Mouse (Mus musculus) heart, embryonic 15.5 days (tissue): Measurements from ENCODE around the gene Map2k3. TPM values are rescaled to one million over a fixed set of nuclear protein-coding genes. Genes with fewer than 3 reads are reported as not detected.
A peak's percentile ranks its signal among the peaks of the same experiment; 100 is the strongest.

ENCODE experiments used
- ATAC-seq: fragments of 200-750 bp; cut with Nextera tagmentation; replicated peaks from 2 replicates; pipeline ENCODE4 v1.8.0; 2017; ENCODE audit warnings: low read depth, moderate TSS enrichment; ENCODE audit not compliant: insufficient number of reproducible peaks, insufficient read depth, low FRiP score
- H3K27ac ChIP-seq: fragments of 300-500 bp; sonication (generic); 2 replicates; pipeline ENCODE4 v1.5.1; 2015; ENCODE audit warnings: mild to moderate bottlenecking, inconsistent platforms
- H3K27me3 ChIP-seq: fragments of 300-500 bp; sonication (generic); 2 replicates; pipeline ENCODE4 v1.6.1; 2015; ENCODE audit warnings: inconsistent platforms
- H3K36me3 ChIP-seq: fragments of 300-500 bp; sonication (generic); 2 replicates; pipeline ENCODE4 v1.6.1; 2015; ENCODE audit warnings: mild to moderate bottlenecking, inconsistent platforms
- H3K4me1 ChIP-seq: fragments of 300-500 bp; sonication (generic); replicated peaks from 2 replicates; pipeline ENCODE4 v1.6.1; 2015; ENCODE audit warnings: inconsistent platforms
- H3K4me2 ChIP-seq: fragments of 300-500 bp; sonication (generic); 2 replicates; pipeline ENCODE4 v1.6.1; 2015; ENCODE audit warnings: inconsistent platforms, mild to moderate bottlenecking, moderate library complexity
- H3K4me3 ChIP-seq: fragments of 300-500 bp; sonication (generic); 2 replicates; pipeline ENCODE4 v1.5.1; 2015; ENCODE audit warnings: mild to moderate bottlenecking, inconsistent platforms
- H3K9ac ChIP-seq: fragments of 300-500 bp; sonication (generic); 2 replicates; pipeline ENCODE4 v1.6.1; 2015; ENCODE audit warnings: mild to moderate bottlenecking, inconsistent platforms
- H3K9me3 ChIP-seq: fragments of 300-500 bp; sonication (generic); replicated peaks from 2 replicates; pipeline ENCODE4 v1.6.1; 2016; ENCODE audit warnings: inconsistent platforms
- WGBS: fragments of 180-500 bp; shearing (Covaris S2); methylation state at CpG from one replicate; pipeline ENCODE4 v1.1.7; 2015; ENCODE audit warnings: mixed read lengths; 5-methylcytosine and 5-hydroxymethylcytosine counted together
- polyA plus RNA-seq: library from polyadenylated mRNA; unstranded; fragments of >200 nt; fragmentation: Nextera tagmentation; extraction: Ambion mirVana; gene quantifications from 2 replicates; pipeline ENCODE4 v1.2.1, GENCODE M21; 2015

Map2k3 gene
- polyA plus RNA-seq, 1 experiment from 2014 or later, result 53.3 TPM

DNA sequence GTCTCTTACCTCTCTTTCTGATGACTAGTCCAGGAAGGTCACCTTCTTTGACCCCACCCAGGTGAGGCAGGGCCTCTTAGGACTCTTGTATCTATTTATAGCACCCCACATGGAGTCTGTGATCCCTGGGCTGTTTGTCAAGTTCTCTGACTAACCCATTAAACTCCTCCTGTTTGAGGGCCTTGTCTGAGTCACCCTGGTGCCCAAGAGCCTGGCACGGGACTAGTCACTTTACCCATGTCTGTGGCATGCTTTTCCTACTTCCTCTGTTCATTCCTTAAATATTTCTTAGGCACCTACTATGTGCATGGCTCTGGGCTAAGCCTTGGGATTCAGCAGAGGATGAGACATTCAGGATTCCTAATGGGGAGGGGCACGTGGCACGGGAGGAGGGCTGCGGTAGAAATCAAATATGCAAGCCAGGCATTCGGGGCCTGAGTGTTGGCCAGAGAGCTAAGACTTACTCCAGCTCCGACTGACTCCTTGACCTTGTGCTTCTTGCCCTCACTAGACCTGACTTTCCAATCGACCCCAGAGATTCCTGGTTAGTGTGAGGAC is 1.0 kb upstream of the Map2k3 start:
- Histone ChIP-seq H3K4me1 (peaks cover 53% of the 10 kb centered on the region), H3K36me3 (no peaks in the 10 kb centered on the region), H3K27me3 (no peaks in the 10 kb centered on the region), H3K27ac (peak overlapping the region; percentile 21; the same call in 1 of the 2 replicates), H3K9me3 (no peaks in the 10 kb centered on the region), H3K4me2 (peak overlapping the region; percentile 76), H3K9ac (peak overlapping the region; percentile 71), H3K4me3 (peak overlapping the region; percentile 89)
- 17% methylated on average over 7 of the region's 7 CpGs for WGBS
- ATAC-seq, result no peak

DNA sequence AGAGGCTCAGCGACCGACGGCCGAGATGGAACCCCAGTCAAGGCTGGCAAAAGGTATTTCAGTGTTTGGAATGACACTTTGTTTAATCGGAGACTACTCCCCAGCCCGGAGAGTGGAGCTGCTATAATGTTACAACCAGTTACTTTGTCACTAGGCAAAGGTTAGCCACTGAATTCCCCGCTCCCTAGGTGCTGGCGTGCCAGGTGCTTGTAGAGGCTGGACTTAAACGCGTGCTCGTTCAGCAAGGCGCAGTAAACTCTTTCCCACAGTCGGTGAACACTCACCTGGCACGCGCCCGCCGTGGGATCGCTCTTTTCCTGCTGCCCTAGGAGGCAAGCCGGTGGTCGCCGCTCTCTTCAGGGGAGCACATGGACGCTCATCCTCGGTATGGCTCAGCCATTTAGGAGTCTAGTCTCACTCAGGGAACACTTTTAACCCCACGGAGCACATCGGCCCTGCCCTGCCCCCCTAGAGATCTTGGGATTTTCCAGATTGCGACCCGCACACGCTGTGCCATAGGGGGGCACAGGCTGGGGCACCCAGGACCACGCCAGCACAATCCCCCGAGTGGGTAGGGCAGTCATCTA is 458 bp upstream of the Map2k3 start:
- 2% methylated on average over 30 of the region's 30 CpGs for WGBS
- H3K27ac ChIP-seq, result peak overlapping the region; percentile 56; the same call in 1 of the 2 replicates
- H3K9ac ChIP-seq, result peak overlapping the region; percentile 71
- H3K36me3 ChIP-seq, result no peaks in the 10 kb centered on the region
- no peak; the same call in 1 of the 2 replicates for ATAC-seq
- no peaks in the 10 kb centered on the region for H3K9me3 ChIP-seq
- H3K4me3 ChIP-seq, result peak overlapping the region; percentile 89
- no peaks in the 10 kb centered on the region for H3K27me3 ChIP-seq
- peaks cover 55% of the 10 kb centered on the region for H3K4me1 ChIP-seq
- peak overlapping the region; percentile 76 for H3K4me2 ChIP-seq

DNA sequence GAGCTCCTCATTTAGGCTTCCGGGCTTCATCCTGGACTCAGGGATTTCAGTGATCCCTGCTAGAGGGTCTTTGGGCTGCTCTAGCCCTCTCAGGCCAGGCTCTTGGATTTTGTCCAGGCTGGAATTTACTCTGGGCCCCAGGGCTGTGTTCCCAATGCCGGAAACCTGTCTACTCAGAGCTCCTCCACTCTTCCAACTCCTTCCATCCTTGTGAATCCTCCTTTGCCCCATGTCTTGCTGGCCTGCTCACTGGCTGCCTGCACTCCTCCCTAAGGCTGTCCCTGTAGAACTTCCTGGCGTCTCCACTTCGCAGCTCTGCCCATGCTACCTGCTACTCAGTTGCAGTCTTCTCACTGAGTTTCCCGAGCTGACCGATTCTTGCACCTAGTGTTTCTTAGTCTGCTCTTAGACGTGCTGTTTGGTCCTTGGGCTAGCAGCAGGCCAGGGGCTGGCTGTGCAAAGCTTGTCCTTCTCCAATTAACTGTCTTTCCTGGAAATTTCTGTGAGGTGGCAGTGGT is 729 bp downstream of the Map2k3 start:
- peak overlapping the region; percentile 76 for H3K4me2 ChIP-seq
- ATAC-seq, result no peak
- no peaks in the 10 kb centered on the region for H3K9me3 ChIP-seq
- peak overlapping the region; percentile 83 for H3K27ac ChIP-seq
- H3K36me3 ChIP-seq, result no peaks in the 10 kb centered on the region
- peaks cover 54% of the 10 kb centered on the region for H3K4me1 ChIP-seq
- peak overlapping the region; percentile 89 for H3K4me3 ChIP-seq
- WGBS, result 2% methylated on average over 7 of the region's 7 CpGs
- no peaks in the 10 kb centered on the region for H3K27me3 ChIP-seq
- H3K9ac ChIP-seq, result peak overlapping the region; percentile 90

DNA sequence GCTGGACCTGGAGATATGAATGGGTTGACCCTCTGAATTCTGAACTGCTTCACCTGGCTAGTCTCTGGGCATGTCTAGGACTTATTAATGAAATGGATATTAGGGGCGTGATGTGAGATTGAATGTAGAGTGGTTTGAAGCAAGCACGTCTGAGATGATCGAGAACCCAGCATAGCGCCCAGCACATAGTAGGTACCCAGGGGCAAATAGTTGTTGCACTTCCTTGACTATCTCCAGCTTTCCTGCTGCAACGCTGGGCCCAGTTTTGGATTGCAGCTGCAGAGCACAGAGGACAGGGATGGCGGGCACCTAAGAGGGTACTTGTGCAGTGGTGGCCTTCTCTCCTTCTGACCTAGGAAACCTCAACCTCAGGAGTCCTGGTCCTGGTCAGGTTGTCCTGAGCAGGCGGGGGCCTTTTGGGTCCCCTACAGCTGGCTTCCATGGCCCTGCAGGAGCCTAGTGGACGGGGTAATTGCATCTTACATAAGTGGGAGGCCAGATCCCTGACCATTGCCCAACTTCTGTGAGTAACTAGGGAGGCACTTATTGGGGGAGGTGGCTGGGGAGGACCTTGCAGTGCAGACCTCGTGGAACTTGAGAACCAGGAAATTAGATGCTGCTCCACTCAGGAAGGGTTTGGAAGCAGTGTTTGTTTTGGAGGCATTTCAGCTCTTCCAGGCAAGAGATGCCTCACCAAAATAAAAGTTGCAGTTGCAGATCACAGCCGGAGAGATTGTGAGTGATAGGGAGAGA is 1.5 kb downstream of the Map2k3 start:
- H3K4me1 ChIP-seq, result peaks cover 59% of the 10 kb centered on the region
- H3K9me3 ChIP-seq, result no peaks in the 10 kb centered on the region
- peak overlapping the region; percentile 90; the same call in 1 of the 2 replicates for H3K9ac ChIP-seq
- ATAC-seq, result no peak
- 69% methylated on average over 10 of the region's 10 CpGs for WGBS
- no peaks in the 10 kb centered on the region for H3K36me3 ChIP-seq
- H3K4me2 ChIP-seq, result peak overlapping the region; percentile 76
- no peaks in the 10 kb centered on the region for H3K27me3 ChIP-seq
- peak overlapping the region; percentile 89 for H3K4me3 ChIP-seq
- peak overlapping the region; percentile 83 for H3K27ac ChIP-seq

DNA sequence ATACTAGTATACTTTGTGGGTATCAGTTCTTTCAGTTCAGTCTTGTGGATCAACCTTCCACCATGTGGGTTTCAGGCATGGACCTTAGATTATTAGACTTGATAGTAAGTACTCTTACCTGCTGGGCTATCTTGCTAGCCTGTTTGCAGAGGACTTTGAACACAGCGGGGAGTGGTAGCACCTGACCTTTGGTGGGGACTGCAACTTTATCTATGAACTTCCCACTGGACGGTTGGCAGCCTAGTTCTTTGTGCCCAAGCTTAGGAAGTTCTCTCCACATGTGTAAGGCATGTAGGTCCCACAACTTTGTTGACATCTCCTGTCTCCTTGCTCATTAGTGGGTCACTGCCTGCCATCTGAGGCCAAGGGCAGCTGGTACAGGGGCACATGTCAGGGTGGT is 3.0 kb downstream of the Map2k3 start:
- peak overlapping the region; percentile 51 for H3K27ac ChIP-seq
- no peak for ATAC-seq
- no peak overlapping the region for H3K9ac ChIP-seq
- peaks cover 73% of the 10 kb centered on the region for H3K4me1 ChIP-seq
- no peaks in the 10 kb centered on the region for H3K27me3 ChIP-seq
- 66% methylated on average over 2 of the region's 2 CpGs for WGBS
- H3K4me2 ChIP-seq, result peak overlapping the region; percentile 31
- H3K36me3 ChIP-seq, result no peaks in the 10 kb centered on the region
- no peaks in the 10 kb centered on the region for H3K9me3 ChIP-seq
- peak overlapping the region; percentile 7; the same call in 1 of the 2 replicates for H3K4me3 ChIP-seq

DNA sequence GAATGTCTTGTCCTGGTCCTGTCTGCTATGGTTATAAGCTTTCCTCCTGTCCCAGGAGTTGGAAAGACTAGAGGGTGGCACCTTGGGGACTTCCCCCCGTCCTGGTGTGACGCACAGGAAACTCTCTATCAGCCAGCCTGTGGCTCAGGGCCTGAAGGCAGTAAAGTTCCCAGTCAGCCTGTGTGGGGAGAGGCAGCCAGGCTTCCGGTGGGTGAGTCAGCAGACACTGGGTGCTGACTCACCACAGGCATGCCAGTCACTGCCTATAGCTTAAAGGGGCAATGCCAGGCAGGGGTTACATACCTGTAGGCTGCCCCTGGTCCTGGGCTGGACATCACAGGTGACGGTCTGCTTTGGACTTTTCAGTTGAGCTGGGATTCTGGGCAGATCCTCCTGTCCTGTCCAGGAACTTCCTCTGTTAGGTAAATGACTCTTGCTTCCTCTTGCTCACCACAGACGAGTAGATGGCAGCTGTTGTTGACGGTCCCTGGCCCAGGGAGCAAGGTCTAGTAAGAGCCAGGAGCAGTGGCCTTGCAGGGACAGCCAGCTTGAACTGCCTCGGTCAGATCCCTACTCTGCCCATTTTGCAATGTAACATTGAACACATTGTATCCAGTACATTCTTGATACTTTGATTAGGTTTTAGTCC is 3.6 kb downstream of the Map2k3 start:
- Histone ChIP-seq H3K4me1 (peaks cover 74% of the 10 kb centered on the region), H3K9ac (no peak overlapping the region), H3K27ac (peak overlapping the region; percentile 51), H3K9me3 (no peaks in the 10 kb centered on the region), H3K27me3 (no peaks in the 10 kb centered on the region), H3K4me2 (peak overlapping the region; percentile 31), H3K4me3 (peak overlapping the region; percentile 7; the same call in 1 of the 2 replicates), H3K36me3 (no peaks in the 10 kb centered on the region)
- WGBS, result 47% methylated on average over 7 of the region's 7 CpGs
- ATAC-seq, result no peak; the same call in 1 of the 2 replicates

DNA sequence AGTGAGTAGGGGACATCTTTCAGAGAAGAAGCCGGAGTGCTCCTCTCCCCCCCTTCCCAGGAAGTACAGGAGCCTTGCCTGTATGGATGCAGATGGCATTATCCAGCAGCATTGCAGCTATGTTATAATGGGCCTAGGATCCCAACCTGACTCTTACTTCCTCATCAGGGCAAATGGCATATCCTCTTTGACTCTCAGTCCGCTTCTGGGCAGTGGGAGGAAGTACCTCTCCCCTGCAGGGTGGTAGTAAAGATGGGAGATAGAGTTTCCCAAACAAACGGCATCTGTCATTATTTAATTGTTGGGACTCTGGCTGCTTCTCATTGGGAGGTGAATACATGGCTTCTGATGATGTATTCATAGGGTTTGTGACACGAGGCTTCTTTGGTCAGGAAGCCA is 4.1 kb downstream of the Map2k3 start:
- H3K9ac ChIP-seq, result no peak overlapping the region
- no peaks in the 10 kb centered on the region for H3K9me3 ChIP-seq
- peak overlapping the region; percentile 31; the same call in 1 of the 2 replicates for H3K4me2 ChIP-seq
- ATAC-seq, result no peak
- no peaks in the 10 kb centered on the region for H3K27me3 ChIP-seq
- peaks cover 74% of the 10 kb centered on the region for H3K4me1 ChIP-seq
- 0 out of 2 replicates have a peak overlapping the region, but pooled peaks have one; percentile 7 for H3K4me3 ChIP-seq
- H3K36me3 ChIP-seq, result no peaks in the 10 kb centered on the region
- WGBS, result 65% methylated on average over 4 of the region's 4 CpGs
- peak overlapping the region; percentile 51; the same call in 1 of the 2 replicates for H3K27ac ChIP-seq

DNA sequence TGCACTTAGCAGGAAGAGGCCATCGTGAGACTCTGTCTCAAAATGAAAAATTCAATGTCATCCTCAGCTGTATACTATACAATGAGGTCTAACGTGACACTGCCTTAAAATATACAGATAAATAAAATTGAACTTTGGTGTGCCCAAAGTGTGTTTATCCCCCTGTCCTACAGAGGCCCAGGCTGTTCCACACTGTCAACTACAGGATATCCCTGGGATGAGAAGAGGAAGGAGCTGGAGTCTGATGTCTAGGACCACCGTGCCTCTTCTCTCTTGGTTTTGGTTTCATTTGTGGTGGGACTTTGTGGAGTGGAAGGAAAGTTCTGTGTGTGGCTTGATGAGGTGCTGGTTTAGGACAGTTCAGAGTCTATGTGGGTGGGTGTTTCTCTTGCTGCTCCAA is 5.8 kb downstream of the Map2k3 start:
- H3K4me2 ChIP-seq, result no peak overlapping the region
- no peak overlapping the region for H3K27ac ChIP-seq
- H3K36me3 ChIP-seq, result 0 out of 2 replicates have a peak, but pooled peaks cover 5% of the 10 kb centered on the region
- no peaks in the 10 kb centered on the region for H3K27me3 ChIP-seq
- no peak overlapping the region for H3K9ac ChIP-seq
- no peak for ATAC-seq
- H3K4me3 ChIP-seq, result no peak overlapping the region
- WGBS, result 74% methylated on average over 3 of the region's 3 CpGs
- H3K9me3 ChIP-seq, result no peaks in the 10 kb centered on the region
- peaks cover 85% of the 10 kb centered on the region for H3K4me1 ChIP-seq

DNA sequence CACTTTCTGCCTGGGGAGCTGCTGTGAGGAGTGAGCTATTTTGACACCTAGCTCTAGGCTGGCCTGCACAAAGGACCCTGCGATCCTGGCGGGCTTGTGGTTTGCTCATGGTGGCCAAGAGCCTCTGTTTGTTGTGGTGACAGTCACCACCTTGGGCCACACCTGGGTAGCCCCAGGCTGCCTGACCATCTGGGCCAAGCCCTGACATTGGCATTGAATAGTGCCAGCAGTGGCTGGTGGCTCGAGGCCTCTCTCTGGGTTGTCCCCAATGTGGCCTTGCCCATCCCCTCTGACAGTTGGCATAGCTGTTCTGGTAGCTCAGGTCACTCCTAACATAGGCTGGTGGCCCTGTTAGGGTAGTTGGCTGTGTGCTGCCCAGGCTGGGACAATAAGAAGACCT is 7.7 kb downstream of the Map2k3 start:
- H3K4me1 ChIP-seq, result peaks cover 68% of the 10 kb centered on the region
- ATAC-seq, result no peak
- 67% methylated on average over 3 of the region's 3 CpGs for WGBS
- no peaks in the 10 kb centered on the region for H3K27me3 ChIP-seq
- peaks cover 20% of the 10 kb centered on the region for H3K36me3 ChIP-seq
- H3K9ac ChIP-seq, result no peak overlapping the region
- no peaks in the 10 kb centered on the region for H3K9me3 ChIP-seq
- no peak overlapping the region for H3K4me2 ChIP-seq
- no peak overlapping the region for H3K27ac ChIP-seq
- no peak overlapping the region for H3K4me3 ChIP-seq

DNA sequence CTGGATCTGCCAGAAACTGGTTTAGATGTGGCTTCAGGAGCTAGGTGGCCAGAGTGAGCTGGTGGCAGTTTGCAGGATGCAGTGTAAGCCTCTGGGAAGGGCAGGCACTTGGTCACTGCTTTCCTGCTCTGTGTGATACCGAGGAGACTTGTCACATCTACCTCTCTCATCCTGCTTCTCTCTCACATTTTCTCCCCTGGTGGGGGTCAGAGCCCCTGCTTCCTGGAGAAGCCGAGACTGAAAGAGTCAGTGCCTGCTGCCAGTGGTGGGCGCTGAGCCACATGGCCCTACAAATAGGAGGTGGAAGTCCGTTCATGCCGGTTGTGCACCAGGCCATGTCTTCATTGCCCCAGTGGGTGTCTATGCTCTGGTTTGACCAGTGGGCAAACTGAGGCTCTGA is 8.7 kb downstream of the Map2k3 start:
- no peak overlapping the region for H3K4me2 ChIP-seq
- H3K36me3 ChIP-seq, result peaks cover 20% of the 10 kb centered on the region
- H3K27me3 ChIP-seq, result no peaks in the 10 kb centered on the region
- no peak overlapping the region for H3K4me3 ChIP-seq
- peaks cover 59% of the 10 kb centered on the region for H3K4me1 ChIP-seq
- no peaks in the 10 kb centered on the region for H3K9me3 ChIP-seq
- H3K9ac ChIP-seq, result no peak overlapping the region
- ATAC-seq, result no peak
- no peak overlapping the region for H3K27ac ChIP-seq
- 68% methylated on average over 5 of the region's 5 CpGs for WGBS

DNA sequence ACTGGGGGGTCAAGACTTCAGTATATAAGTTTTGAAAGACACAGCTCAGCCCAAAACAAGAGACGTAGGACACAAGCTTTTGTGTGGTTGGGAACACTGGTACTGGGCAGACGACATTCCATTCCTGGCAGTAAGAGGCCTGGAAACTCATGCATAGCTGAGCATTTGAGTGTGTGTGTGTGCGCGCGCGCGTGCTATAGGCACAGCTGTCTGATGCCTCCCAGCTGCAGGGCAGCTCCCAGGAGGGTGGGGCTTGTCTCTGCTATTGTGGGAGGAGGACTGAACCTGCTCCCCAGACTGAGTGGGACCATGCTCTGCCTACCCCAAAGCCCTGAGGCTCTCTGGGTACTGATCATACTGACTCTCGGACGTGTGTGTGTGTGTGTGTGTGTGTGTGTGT is 9.5 kb downstream of the Map2k3 start:
- Histone ChIP-seq H3K9ac (no peak overlapping the region), H3K4me2 (no peak overlapping the region), H3K4me1 (peaks cover 54% of the 10 kb centered on the region), H3K9me3 (no peaks in the 10 kb centered on the region), H3K27ac (peak overlapping the region; percentile 26), H3K36me3 (peaks cover 21% of the 10 kb centered on the region), H3K27me3 (no peaks in the 10 kb centered on the region), H3K4me3 (no peak overlapping the region)
- ATAC-seq, result peak; percentile 58; the same call in 1 of the 2 replicates
- WGBS, result 35% methylated on average over 9 of the region's 9 CpGs
